Mouse (Mus musculus): ENCODE measurements around the gene Smchd1. TPM values are rescaled to one million over a fixed set of nuclear protein-coding genes. Genes with fewer than 3 reads are reported as not detected.
A peak's percentile ranks its signal among the peaks of the same experiment; 100 is the strongest.
"Not testable (repeated sequence)": the region's sequence is repeated elsewhere in the genome, so short reads cannot be mapped to it uniquely, and the experiment has no call there.

Smchd1 gene
- polyA plus RNA-seq, 1 experiment = 2.3 TPM

- 97% methylated on average over 8 of the region's 8 CpGs for WGBS
These were observed 2.3 kb upstream of the Smchd1 start for GRCm38 (mm10) chr17:71477481-71477880.

GRCm38 (mm10) chr17:71476346-71477020 is 1.3 kb upstream of the Smchd1 start:
- WGBS = 55% methylated on average over 7 of the region's 7 CpGs
- Histone ChIP-seq H3K27me3 (ENCODE audit: control insufficient read depth, insufficient read depth, low read length) (no peaks in the 10 kb centered on the region), H3K4me3 (ENCODE audit: low read depth, low read length) (no peak overlapping the region), H3K36me3 (ENCODE audit: control insufficient read depth, insufficient read depth, low read length) (no peaks in the 10 kb centered on the region), H3K27ac (ENCODE audit: insufficient read depth, low read depth, low read length) (peak overlapping the region; percentile 60; the same call in 1 of the 2 replicates), H3K4me1 (ENCODE audit: control insufficient read depth, insufficient read depth, insufficient read length, low read length) (peaks cover 11% of the 10 kb centered on the region; the same call in 1 of the 2 replicates)
- TF ChIP-seq POLR2A (IDR thresholded peaks at IDR 0.05; ENCODE audit: low read depth, low read length) = no peak
- TF ChIP-seq CTCF (IDR thresholded peaks at IDR 0.05; ENCODE audit: extremely low read depth, insufficient read length, insufficient replicate concordance, low read depth, low read length) = no peak

More at GRCm38 (mm10) chr17:71477481-71477880, 2.3 kb upstream of the Smchd1 start:
- no peak overlapping the region for H3K27ac ChIP-seq (ENCODE audit: insufficient read depth, low read depth, low read length)
- H3K4me1 ChIP-seq (ENCODE audit: control insufficient read depth, insufficient read depth, insufficient read length, low read length) = peaks cover 11% of the 10 kb centered on the region; the same call in 1 of the 2 replicates
- H3K36me3 ChIP-seq (ENCODE audit: control insufficient read depth, insufficient read depth, low read length) = no peaks in the 10 kb centered on the region
- TF ChIP-seq POLR2A (IDR thresholded peaks at IDR 0.05; ENCODE audit: low read depth, low read length) (no peak), CTCF (IDR thresholded peaks at IDR 0.05; ENCODE audit: extremely low read depth, insufficient read length, insufficient replicate concordance, low read depth, low read length) (no peak)
- H3K27me3 ChIP-seq (ENCODE audit: control insufficient read depth, insufficient read depth, low read length) = no peaks in the 10 kb centered on the region
- H3K4me3 ChIP-seq (ENCODE audit: low read depth, low read length) = no peak overlapping the region

GRCm38 (mm10) chr17:71475705-71476089 is 554 bp upstream of the Smchd1 start:
- Histone ChIP-seq H3K4me1 (ENCODE audit: control insufficient read depth, insufficient read depth, insufficient read length, low read length) (peaks cover 11% of the 10 kb centered on the region; the same call in 1 of the 2 replicates), H3K36me3 (ENCODE audit: control insufficient read depth, insufficient read depth, low read length) (no peaks in the 10 kb centered on the region), H3K4me3 (ENCODE audit: low read depth, low read length) (peak overlapping the region; percentile 97), H3K27ac (ENCODE audit: insufficient read depth, low read depth, low read length) (peak overlapping the region; percentile 69), H3K27me3 (ENCODE audit: control insufficient read depth, insufficient read depth, low read length) (no peaks in the 10 kb centered on the region)
- TF ChIP-seq POLR2A (IDR thresholded peaks at IDR 0.05; ENCODE audit: low read depth, low read length) (no peak), CTCF (IDR thresholded peaks at IDR 0.05; ENCODE audit: extremely low read depth, insufficient read length, insufficient replicate concordance, low read depth, low read length) (no peak)
- WGBS = under 1% methylated on average over 31 of the region's 31 CpGs

- Histone ChIP-seq H3K27me3 (ENCODE audit: control insufficient read depth, insufficient read depth, low read length) (no peaks in the 10 kb centered on the region), H3K4me3 (ENCODE audit: low read depth, low read length) (peak overlapping the region; percentile 97), H3K36me3 (ENCODE audit: control insufficient read depth, insufficient read depth, low read length) (no peaks in the 10 kb centered on the region), H3K27ac (ENCODE audit: insufficient read depth, low read depth, low read length) (peak overlapping the region; percentile 73; the same call in 1 of the 2 replicates), H3K4me1 (ENCODE audit: control insufficient read depth, insufficient read depth, insufficient read length, low read length) (peaks cover 8% of the 10 kb centered on the region; the same call in 1 of the 2 replicates)
- TF ChIP-seq POLR2A (IDR thresholded peaks at IDR 0.05; ENCODE audit: low read depth, low read length) (no peak), CTCF (IDR thresholded peaks at IDR 0.05; ENCODE audit: extremely low read depth, insufficient read length, insufficient replicate concordance, low read depth, low read length) (no peak)
- 13% methylated on average over 8 of the region's 8 CpGs for WGBS
These were observed 1.0 kb downstream of the Smchd1 start for GRCm38 (mm10) chr17:71474128-71474527.

GRCm38 (mm10) chr17:71471261-71471660 is 3.9 kb downstream of the Smchd1 start:
- TF ChIP-seq CTCF (IDR thresholded peaks at IDR 0.05; ENCODE audit: extremely low read depth, insufficient read length, insufficient replicate concordance, low read depth, low read length) (no peak), POLR2A (IDR thresholded peaks at IDR 0.05; ENCODE audit: low read depth, low read length) (no peak)
- 61% methylated on average over 2 of the region's 2 CpGs for WGBS
- Histone ChIP-seq H3K4me3 (ENCODE audit: low read depth, low read length) (no peak overlapping the region), H3K4me1 (ENCODE audit: control insufficient read depth, insufficient read depth, insufficient read length, low read length) (peaks cover 4% of the 10 kb centered on the region; the same call in 1 of the 2 replicates), H3K27ac (ENCODE audit: insufficient read depth, low read depth, low read length) (no peak overlapping the region), H3K27me3 (ENCODE audit: control insufficient read depth, insufficient read depth, low read length) (no peaks in the 10 kb centered on the region), H3K36me3 (ENCODE audit: control insufficient read depth, insufficient read depth, low read length) (no peaks in the 10 kb centered on the region)

GRCm38 (mm10) chr17:71460312-71460711 is 14.8 kb downstream of the Smchd1 start:
- TF ChIP-seq CTCF (IDR thresholded peaks at IDR 0.05; ENCODE audit: extremely low read depth, insufficient read length, insufficient replicate concordance, low read depth, low read length) = no peak
- TF ChIP-seq POLR2A (IDR thresholded peaks at IDR 0.05; ENCODE audit: low read depth, low read length) = no peak
- Histone ChIP-seq H3K27me3 (ENCODE audit: control insufficient read depth, insufficient read depth, low read length) (no peaks in the 10 kb centered on the region), H3K4me3 (ENCODE audit: low read depth, low read length) (no peak overlapping the region), H3K4me1 (ENCODE audit: control insufficient read depth, insufficient read depth, insufficient read length, low read length) (no peaks in the 10 kb centered on the region), H3K36me3 (ENCODE audit: control insufficient read depth, insufficient read depth, low read length) (peaks cover 20% of the 10 kb centered on the region), H3K27ac (ENCODE audit: insufficient read depth, low read depth, low read length) (no peak overlapping the region)
- WGBS = 99% methylated on average over 3 of the region's 3 CpGs

GRCm38 (mm10) chr17:71459818-71460217 is 15.3 kb downstream of the Smchd1 start, which contains the start of gene Gm4707:
Gm4707 (minus strand) TSS chr17:71459918.
- no peaks in the 10 kb centered on the region for H3K4me1 ChIP-seq (ENCODE audit: control insufficient read depth, insufficient read depth, insufficient read length, low read length)
- no peak within 1 kb of the TSS for H3K27ac ChIP-seq (ENCODE audit: insufficient read depth, low read depth, low read length)
- no peaks in the 10 kb centered on the region for H3K27me3 ChIP-seq (ENCODE audit: control insufficient read depth, insufficient read depth, low read length)
- no peak for TF ChIP-seq POLR2A (IDR thresholded peaks at IDR 0.05; ENCODE audit: low read depth, low read length)
- TF ChIP-seq CTCF (IDR thresholded peaks at IDR 0.05; ENCODE audit: extremely low read depth, insufficient read length, insufficient replicate concordance, low read depth, low read length) = no peak
- H3K4me3 ChIP-seq (ENCODE audit: low read depth, low read length) = no peak within 1 kb of the TSS
- 98% methylated on average over 2 of the region's 2 CpGs for WGBS
- H3K36me3 ChIP-seq (ENCODE audit: control insufficient read depth, insufficient read depth, low read length) = peaks cover 23% of the 10 kb centered on the region

GRCm38 (mm10) chr17:71457361-71457760 is 17.8 kb downstream of the Smchd1 start:
- H3K27me3 ChIP-seq (ENCODE audit: control insufficient read depth, insufficient read depth, low read length) = not testable (repeated sequence)

More at GRCm38 (mm10) chr17:71457361-71457760, 17.8 kb downstream of the Smchd1 start:
- not testable (repeated sequence) for H3K27ac ChIP-seq (ENCODE audit: insufficient read depth, low read depth, low read length); H3K4me3 ChIP-seq (ENCODE audit: low read depth, low read length); H3K4me1 ChIP-seq (ENCODE audit: control insufficient read depth, insufficient read depth, insufficient read length, low read length)
- 90% methylated on average over 6 of the region's 6 CpGs for WGBS
- H3K36me3 ChIP-seq (ENCODE audit: control insufficient read depth, insufficient read depth, low read length) = peaks cover 20% of the 10 kb centered on the region
